Mouse (Mus musculus) midbrain, embryonic 10.5 days (tissue): Measurements from ENCODE around the gene Pld6. TPM values are rescaled to one million over a fixed set of nuclear protein-coding genes. Genes with fewer than 3 reads are reported as not detected.
"Not testable (repeated sequence)": the region's sequence is repeated elsewhere in the genome, so short reads cannot be mapped to it uniquely, and the experiment has no call there.

Source experiments
- DNase-seq: peaks from one replicate; pipeline ENCODE4 v3.0.0-alpha.2; 2017; ENCODE audit warnings: low spot score
- H3K27ac ChIP-seq: fragments of 300-500 bp; sonication (generic); replicated peaks from 2 replicates; pipeline ENCODE4 v1.5.1; 2016; ENCODE audit warnings: mild to moderate bottlenecking
- H3K27me3 ChIP-seq: fragments of 300-500 bp; sonication (generic); 2 replicates; pipeline ENCODE4 v1.6.1; 2016; ENCODE audit warnings: low read depth, mild to moderate bottlenecking; ENCODE audit not compliant: poor library complexity, severe bottlenecking
- H3K36me3 ChIP-seq: fragments of 300-500 bp; sonication (generic); 2 replicates; pipeline ENCODE4 v1.6.1; 2016; ENCODE audit warnings: mild to moderate bottlenecking, moderate library complexity
- H3K4me1 ChIP-seq: fragments of 300-500 bp; sonication (generic); 2 replicates; pipeline ENCODE4 v1.6.1; 2016
- H3K4me3 ChIP-seq: fragments of 300-500 bp; sonication (generic); 2 replicates; pipeline ENCODE4 v1.5.1; 2016; ENCODE audit warnings: mild to moderate bottlenecking, moderate library complexity
- H3K9me3 ChIP-seq: fragments of 300-500 bp; sonication (generic); replicated peaks from 2 replicates; pipeline ENCODE4 v1.6.1; 2016; ENCODE audit warnings: mild to moderate bottlenecking
- WGBS: fragments of 180-500 bp; shearing (Covaris S2); methylation state at CpG from one replicate; pipeline ENCODE4 v1.1.7; 2016; 5-methylcytosine and 5-hydroxymethylcytosine counted together
- polyA plus RNA-seq: library from polyadenylated mRNA; unstranded; fragments of >200 nt; fragmentation: Nextera tagmentation; extraction: Ambion mirVana; gene quantifications from 2 replicates; pipeline ENCODE4 v1.2.1, GENCODE M21; 2016

Gene Pld6
- polyA plus RNA-seq, 1 experiment from 2014 or later, result 3.4 TPM

DNA sequence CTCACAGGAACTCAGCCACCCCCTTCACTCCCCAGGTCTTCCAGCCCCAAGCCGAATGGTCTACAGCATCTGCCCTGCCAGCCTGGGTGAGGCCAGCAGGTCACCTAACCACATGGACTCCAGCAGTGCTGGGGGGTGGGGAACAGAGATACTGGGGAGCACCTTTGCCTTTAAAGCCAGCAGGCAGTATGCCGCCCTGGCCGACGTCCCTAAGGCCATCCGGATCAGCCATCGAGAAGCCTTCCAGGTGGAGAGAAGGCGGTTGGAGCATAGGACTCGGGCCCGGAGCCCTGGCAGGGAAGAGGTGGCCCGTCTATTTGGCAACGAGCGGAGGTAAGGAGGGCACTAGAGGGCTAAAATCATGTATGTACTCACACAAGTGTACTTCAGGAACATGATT lies 50.2 kb downstream of the Pld6 start:
- Histone ChIP-seq H3K9me3 (no peaks in the 10 kb centered on the region), H3K36me3 (peaks cover 94% of the 10 kb centered on the region), H3K4me1 (peaks cover 8% of the 10 kb centered on the region; the same call in 1 of the 2 replicates), H3K27ac (no peak overlapping the region), H3K4me3 (no peak overlapping the region), H3K27me3 (no peaks in the 10 kb centered on the region)
- DNase-seq, result no peak
- WGBS, result 95% methylated on average over 12 of the region's 12 CpGs

GRCm38 (mm10) chr11:59735938-59736337 lies 51.5 kb downstream of the Pld6 start:
- 90% methylated on average over 4 of the region's 4 CpGs for WGBS
- Histone ChIP-seq H3K36me3 (peaks cover 94% of the 10 kb centered on the region), H3K4me1 (peaks cover 13% of the 10 kb centered on the region; the same call in 1 of the 2 replicates)
- H3K27ac ChIP-seq, H3K27me3 ChIP-seq, H3K9me3 ChIP-seq, DNase-seq, H3K4me3 ChIP-seq: not testable (repeated sequence)

DNA sequence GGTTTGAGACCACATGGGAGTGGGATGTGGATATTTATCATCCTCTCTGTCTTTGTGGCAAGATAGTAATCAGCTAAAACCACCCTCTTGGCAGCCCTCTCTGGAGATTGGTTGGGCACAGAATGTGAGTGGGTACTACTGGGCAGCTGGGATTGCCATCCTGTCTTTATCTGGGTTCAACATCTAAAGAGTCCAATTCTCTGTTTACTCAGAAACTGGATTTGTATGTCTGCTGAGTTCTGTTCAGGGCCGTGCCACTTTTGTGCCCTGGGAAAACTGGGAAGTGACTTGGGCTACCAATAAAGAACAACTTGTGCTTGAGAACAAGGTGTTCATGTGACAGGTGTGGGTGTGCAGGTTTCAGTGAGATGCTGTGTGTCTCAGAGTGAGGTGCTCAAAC lies 53.1 kb downstream of the Pld6 start:
- H3K4me3 ChIP-seq, result no peak overlapping the region
- 97% methylated on average over 1 of the region's 1 CpGs for WGBS
- H3K27ac ChIP-seq, result no peak overlapping the region
- no peak for DNase-seq
- H3K9me3 ChIP-seq, result no peaks in the 10 kb centered on the region
- H3K27me3 ChIP-seq, result no peaks in the 10 kb centered on the region
- peaks cover 94% of the 10 kb centered on the region for H3K36me3 ChIP-seq
- H3K4me1 ChIP-seq, result peaks cover 13% of the 10 kb centered on the region; the same call in 1 of the 2 replicates

Other genes starting within 250 kb of the Pld6 start
- 0.09 and 0.14 TPM in 2 replicates for gene Nlrp3, start 246.1 kb downstream of the Pld6 start, polyA plus RNA-seq
- not detected in 2 replicates for gene Olfr222, start 211.4 kb downstream of the Pld6 start, polyA plus RNA-seq
- not detected in 2 replicates for gene Olfr223, start 194.4 kb downstream of the Pld6 start, polyA plus RNA-seq
- 24.6 and 27.1 TPM in 2 replicates for gene Mprip, start 126.3 kb downstream of the Pld6 start, polyA plus RNA-seq
- gene Flcn, start 22.4 kb upstream of the Pld6 start, polyA plus RNA-seq, result 31.7 and 32.7 TPM in 2 replicates
- gene Nt5m, start 51.8 kb upstream of the Pld6 start, polyA plus RNA-seq, result 40.9 and 44.4 TPM in 2 replicates
- gene Cops3, start 52.2 kb upstream of the Pld6 start, polyA plus RNA-seq, result 249 and 250 TPM in 2 replicates
- gene Med9, start 160.6 kb upstream of the Pld6 start, polyA plus RNA-seq, result 51.2 and 55.9 TPM in 2 replicates
- gene Rasd1, start 177.3 kb upstream of the Pld6 start, polyA plus RNA-seq, result 1.7 TPM in 2 replicates